Mouse (Mus musculus): ENCODE data around the gene Trio.

- TF ChIP-seq POLR2A (IDR thresholded peaks at IDR 0.05; ENCODE audit: low read depth, low read length) (no peak), CTCF (IDR thresholded peaks at IDR 0.05; ENCODE audit: borderline replicate concordance, insufficient read depth, low read length) (no peak)
Observed at GRCm38 (mm10) chr15:28051104-28051625, 25.5 kb upstream of the Trio start.

All from embryonic fibroblast, embryonic 13.5 days (primary cell).